Mouse (Mus musculus) neural tube, embryonic 15.5 days (tissue): Measurements from ENCODE around the gene Msl1. TPM values are rescaled to one million over a fixed set of nuclear protein-coding genes. Genes with fewer than 3 reads are reported as not detected.

Source experiments
- ATAC-seq: fragments of 200-750 bp; cut with Nextera tagmentation; 2 replicates; pipeline ENCODE4 v1.8.0; 2017; ENCODE audit warnings: mild to moderate bottlenecking, moderate TSS enrichment, moderate library complexity; ENCODE audit not compliant: low FRiP score
- H3K27ac ChIP-seq: fragments of 300-500 bp; sonication (generic); replicated peaks from 2 replicates; pipeline ENCODE4 v1.5.1; 2015; ENCODE audit warnings: mild to moderate bottlenecking, inconsistent platforms
- H3K27me3 ChIP-seq: fragments of 300-500 bp; sonication (generic); replicated peaks from 2 replicates; pipeline ENCODE4 v1.6.1; 2015; ENCODE audit warnings: inconsistent platforms
- H3K36me3 ChIP-seq: fragments of 300-500 bp; sonication (generic); 2 replicates; pipeline ENCODE4 v1.6.1; 2015; ENCODE audit warnings: inconsistent platforms
- H3K4me1 ChIP-seq: fragments of 300-500 bp; sonication (generic); 2 replicates; pipeline ENCODE4 v1.6.1; 2015; ENCODE audit warnings: inconsistent platforms
- H3K4me2 ChIP-seq: fragments of 300-500 bp; sonication (generic); 2 replicates; pipeline ENCODE4 v1.6.1; 2015; ENCODE audit warnings: inconsistent platforms, mild to moderate bottlenecking, moderate library complexity
- H3K4me3 ChIP-seq: fragments of 300-500 bp; sonication (generic); replicated peaks from 2 replicates; pipeline ENCODE4 v1.5.1; 2015; ENCODE audit warnings: mild to moderate bottlenecking, inconsistent platforms
- H3K9ac ChIP-seq: fragments of 300-500 bp; sonication (generic); replicated peaks from 2 replicates; pipeline ENCODE4 v1.6.1; 2015; ENCODE audit warnings: mild to moderate bottlenecking, inconsistent platforms
- H3K9me3 ChIP-seq: fragments of 300-500 bp; sonication (generic); replicated peaks from 2 replicates; pipeline ENCODE4 v1.6.1; 2016; ENCODE audit warnings: inconsistent platforms
- WGBS: fragments of 180-500 bp; shearing (Covaris S2); methylation state at CpG from one replicate; pipeline ENCODE4 v1.1.7; 2015; ENCODE audit warnings: mixed read lengths; 5-methylcytosine and 5-hydroxymethylcytosine counted together
- polyA plus RNA-seq: library from polyadenylated mRNA; unstranded; fragments of >200 nt; fragmentation: Nextera tagmentation; extraction: Ambion mirVana; gene quantifications from 2 replicates; pipeline ENCODE4 v1.2.1, GENCODE M21; 2015

Msl1 gene
- polyA plus RNA-seq, 1 experiment from 2014 or later, result 30.1 TPM

GRCm38 (mm10) chr11:98753264-98753663, 42.1 kb upstream of the Msl1 start:
- H3K4me2 ChIP-seq, result no peak overlapping the region
- no peaks in the 10 kb centered on the region for H3K9me3 ChIP-seq
- WGBS, result 93% methylated on average over 5 of the region's 5 CpGs
- H3K4me1 ChIP-seq, result peaks cover 73% of the 10 kb centered on the region
- no peak overlapping the region for H3K4me3 ChIP-seq
- no peaks in the 10 kb centered on the region for H3K27me3 ChIP-seq
- no peak overlapping the region for H3K27ac ChIP-seq
- peaks cover 34% of the 10 kb centered on the region for H3K36me3 ChIP-seq
- no peak overlapping the region for H3K9ac ChIP-seq
- ATAC-seq, result no peak

DNA sequence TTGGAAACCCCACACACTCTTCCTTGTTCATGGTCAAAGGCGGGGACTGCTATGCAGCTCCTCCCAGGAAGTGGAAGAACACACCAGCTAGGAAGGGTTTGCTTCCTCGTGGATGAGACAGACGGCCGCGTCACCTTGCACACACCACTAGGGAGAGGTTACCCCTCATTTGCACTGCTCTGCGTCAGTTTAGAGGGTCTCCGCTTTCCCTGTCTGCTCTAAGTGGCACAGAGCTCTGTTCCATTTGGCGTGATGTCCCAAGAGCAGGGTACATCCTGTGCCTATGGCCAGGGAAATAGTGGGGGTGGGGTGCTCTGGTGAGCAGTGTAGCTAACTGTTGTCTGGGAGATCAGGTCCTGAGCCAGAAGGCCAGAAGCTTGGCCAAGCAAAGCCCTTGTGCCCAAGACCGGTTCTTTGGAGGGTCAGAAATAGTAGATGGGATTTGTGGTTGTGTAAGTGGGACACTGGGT, 41.1 kb upstream of the Msl1 start:
- Histone ChIP-seq H3K27ac (peak overlapping the region; percentile 74), H3K9ac (no peak overlapping the region), H3K4me2 (no peak overlapping the region), H3K4me3 (no peak overlapping the region), H3K4me1 (peaks cover 64% of the 10 kb centered on the region), H3K36me3 (peaks cover 42% of the 10 kb centered on the region), H3K27me3 (no peaks in the 10 kb centered on the region), H3K9me3 (no peaks in the 10 kb centered on the region)
- ATAC-seq, result no peak
- 75% methylated on average over 9 of the region's 9 CpGs for whole genome bisulfite sequencing

DNA sequence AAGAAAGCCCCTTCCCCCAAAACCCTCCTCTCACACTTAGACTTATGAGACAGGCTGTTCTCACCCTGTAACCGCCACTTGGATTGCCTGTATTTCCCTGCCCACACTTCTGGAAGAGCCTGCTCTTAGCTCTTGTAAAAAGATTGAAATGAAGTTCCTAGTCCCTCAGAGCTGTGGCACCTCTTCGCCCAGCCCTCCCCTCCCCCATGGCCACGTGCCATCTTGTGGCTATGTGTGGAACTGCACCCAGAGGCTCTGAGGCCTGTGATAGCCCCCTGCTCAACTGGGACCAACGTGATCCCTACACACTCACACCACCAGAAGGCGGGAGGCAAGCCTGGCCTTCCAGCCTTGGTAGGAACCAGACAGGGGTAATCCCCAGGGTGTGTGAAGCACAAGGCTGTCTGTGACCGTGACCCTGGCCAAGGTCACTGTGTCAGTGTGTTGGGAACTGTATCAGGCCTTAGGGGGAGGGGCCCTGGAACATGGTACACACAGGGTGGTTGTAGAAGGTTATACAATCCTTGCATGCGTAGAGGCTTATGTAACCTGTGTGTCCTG, 40.6 kb upstream of the Msl1 start:
- Histone ChIP-seq H3K27me3 (no peaks in the 10 kb centered on the region), H3K27ac (peak overlapping the region; percentile 74), H3K4me1 (peaks cover 59% of the 10 kb centered on the region), H3K9ac (no peak overlapping the region), H3K9me3 (no peaks in the 10 kb centered on the region), H3K4me3 (no peak overlapping the region), H3K36me3 (peaks cover 44% of the 10 kb centered on the region), H3K4me2 (no peak overlapping the region)
- WGBS, result 22% methylated on average over 7 of the region's 7 CpGs
- no peak for ATAC-seq

- H3K36me3 ChIP-seq, result peaks cover 50% of the 10 kb centered on the region
- 91% methylated on average over 6 of the region's 6 CpGs for WGBS
Measured at GRCm38 (mm10) chr11:98755726-98756380, 39.5 kb upstream of the Msl1 start.

GRCm38 (mm10) chr11:98756711-98757110, 38.6 kb upstream of the Msl1 start:
- Histone ChIP-seq H3K4me3 (no peak overlapping the region), H3K27ac (no peak overlapping the region), H3K9ac (no peak overlapping the region), H3K4me2 (no peak overlapping the region), H3K9me3 (no peaks in the 10 kb centered on the region), H3K36me3 (peaks cover 59% of the 10 kb centered on the region), H3K4me1 (peaks cover 39% of the 10 kb centered on the region), H3K27me3 (no peaks in the 10 kb centered on the region)
- no peak for ATAC-seq
- 90% methylated on average over 12 of the region's 12 CpGs for WGBS

More at GRCm38 (mm10) chr11:98755726-98756380, 39.5 kb upstream of the Msl1 start:
- no peak overlapping the region for H3K27ac ChIP-seq
- H3K4me1 ChIP-seq, result peaks cover 48% of the 10 kb centered on the region
- H3K9ac ChIP-seq, result no peak overlapping the region
- H3K27me3 ChIP-seq, result no peaks in the 10 kb centered on the region
- H3K9me3 ChIP-seq, result no peaks in the 10 kb centered on the region
- ATAC-seq, result no peak
- H3K4me2 ChIP-seq, result no peak overlapping the region
- no peak overlapping the region for H3K4me3 ChIP-seq

DNA sequence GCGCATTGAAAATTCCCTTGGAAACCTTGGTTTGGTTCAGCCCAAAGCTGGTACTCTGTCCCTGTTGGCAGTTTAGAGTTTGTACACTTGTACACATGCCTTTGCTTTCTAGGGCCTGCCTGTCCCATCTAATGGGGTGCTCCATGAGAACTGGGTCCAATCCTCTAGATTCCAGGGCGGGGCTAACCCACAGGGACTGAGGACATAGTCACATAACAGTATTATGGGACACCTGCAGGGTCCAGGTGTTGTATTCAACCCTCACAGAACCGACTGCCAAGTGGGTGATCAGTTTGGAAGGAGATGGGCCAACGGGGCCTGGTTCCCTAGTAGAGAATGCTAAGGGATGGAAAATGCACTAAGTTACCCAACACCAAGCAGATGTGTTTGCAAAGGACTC, 33.4 kb upstream of the Msl1 start:
- H3K4me2 ChIP-seq, result no peak overlapping the region
- no peaks in the 10 kb centered on the region for H3K9me3 ChIP-seq
- 94% methylated on average over 4 of the region's 4 CpGs for WGBS
- H3K9ac ChIP-seq, result no peak overlapping the region
- H3K4me3 ChIP-seq, result no peak overlapping the region
- H3K36me3 ChIP-seq, result peaks cover 69% of the 10 kb centered on the region
- H3K27ac ChIP-seq, result no peak overlapping the region
- H3K4me1 ChIP-seq, result peaks cover 20% of the 10 kb centered on the region
- no peaks in the 10 kb centered on the region for H3K27me3 ChIP-seq
- ATAC-seq, result no peak

- WGBS, result 69% methylated on average over 17 of the region's 17 CpGs
- Histone ChIP-seq H3K4me2 (no peak overlapping the region), H3K36me3 (peaks cover 59% of the 10 kb centered on the region), H3K9me3 (no peaks in the 10 kb centered on the region), H3K9ac (no peak overlapping the region), H3K4me1 (peaks cover 30% of the 10 kb centered on the region), H3K27ac (no peak overlapping the region), H3K27me3 (no peaks in the 10 kb centered on the region), H3K4me3 (no peak overlapping the region)
- ATAC-seq, result no peak
Measured at GRCm38 (mm10) chr11:98762756-98763501, 32.4 kb upstream of the Msl1 start.

- H3K4me3 ChIP-seq, result no peak overlapping the region
- H3K4me2 ChIP-seq, result no peak overlapping the region
- H3K4me1 ChIP-seq, result peaks cover 35% of the 10 kb centered on the region
- no peak overlapping the region for H3K27ac ChIP-seq
- H3K27me3 ChIP-seq, result no peaks in the 10 kb centered on the region
- ATAC-seq, result no peak
- WGBS, result 89% methylated on average over 8 of the region's 8 CpGs
- H3K9me3 ChIP-seq, result no peaks in the 10 kb centered on the region
- H3K36me3 ChIP-seq, result peaks cover 58% of the 10 kb centered on the region
- no peak overlapping the region for H3K9ac ChIP-seq
Measured at GRCm38 (mm10) chr11:98763502-98763861, 31.8 kb upstream of the Msl1 start.

- H3K4me1 ChIP-seq, result peaks cover 41% of the 10 kb centered on the region
- H3K4me3 ChIP-seq, result no peak overlapping the region
- H3K27me3 ChIP-seq, result no peaks in the 10 kb centered on the region
- peaks cover 60% of the 10 kb centered on the region for H3K36me3 ChIP-seq
- ATAC-seq, result no peak
- H3K9me3 ChIP-seq, result no peaks in the 10 kb centered on the region
- WGBS, result 88% methylated on average over 18 of the region's 18 CpGs
- no peak overlapping the region for H3K27ac ChIP-seq
- no peak overlapping the region for H3K4me2 ChIP-seq
- H3K9ac ChIP-seq, result no peak overlapping the region
Measured at GRCm38 (mm10) chr11:98764091-98764490, 31.2 kb upstream of the Msl1 start.

DNA sequence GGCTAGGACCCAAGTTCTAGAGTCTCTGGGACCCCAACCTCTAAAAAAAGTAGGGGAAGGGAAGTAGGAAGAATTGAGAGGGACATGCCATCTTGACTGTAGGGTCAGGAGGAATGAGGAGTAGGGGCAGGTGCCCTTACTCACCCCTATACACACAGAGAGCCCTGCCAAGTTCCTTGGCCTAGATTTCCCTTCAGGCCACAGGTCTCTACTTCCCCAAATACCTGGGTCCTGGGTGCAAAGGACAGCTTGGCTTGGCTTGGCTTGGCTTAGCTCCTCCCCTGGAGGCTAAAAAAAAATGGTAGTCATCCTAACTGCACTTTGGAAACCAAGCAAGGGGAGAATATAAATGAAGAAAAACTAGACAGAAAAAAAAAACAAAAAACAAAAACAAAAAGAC, 30.6 kb upstream of the Msl1 start:
- ATAC-seq, result no peak
- no peaks in the 10 kb centered on the region for H3K9me3 ChIP-seq
- peaks cover 63% of the 10 kb centered on the region for H3K36me3 ChIP-seq

GRCm38 (mm10) chr11:98765421-98766309, 29.7 kb upstream of the Msl1 start:
- 44% methylated on average over 5 of the region's 9 CpGs for WGBS

More for the DNA sequence above, 30.6 kb upstream of the Msl1 start:
- Histone ChIP-seq H3K27ac (peak overlapping the region; percentile 70; the same call in 1 of the 2 replicates), H3K4me2 (no peak overlapping the region), H3K4me1 (peaks cover 41% of the 10 kb centered on the region), H3K9ac (no peak overlapping the region), H3K27me3 (no peaks in the 10 kb centered on the region), H3K4me3 (no peak overlapping the region)

More at GRCm38 (mm10) chr11:98765421-98766309, 29.7 kb upstream of the Msl1 start:
- H3K27me3 ChIP-seq, result no peaks in the 10 kb centered on the region
- no peak overlapping the region for H3K9ac ChIP-seq
- peaks cover 41% of the 10 kb centered on the region for H3K4me1 ChIP-seq
- no peak overlapping the region for H3K4me2 ChIP-seq
- no peaks in the 10 kb centered on the region for H3K9me3 ChIP-seq
- peak overlapping the region; percentile 70 for H3K27ac ChIP-seq
- peaks cover 68% of the 10 kb centered on the region for H3K36me3 ChIP-seq
- H3K4me3 ChIP-seq, result no peak overlapping the region
- peak; percentile 13; the same call in 1 of the 2 replicates for ATAC-seq
